ENCODE assay signal across 27 mouse cellular contexts in the genomic region with DNA sequence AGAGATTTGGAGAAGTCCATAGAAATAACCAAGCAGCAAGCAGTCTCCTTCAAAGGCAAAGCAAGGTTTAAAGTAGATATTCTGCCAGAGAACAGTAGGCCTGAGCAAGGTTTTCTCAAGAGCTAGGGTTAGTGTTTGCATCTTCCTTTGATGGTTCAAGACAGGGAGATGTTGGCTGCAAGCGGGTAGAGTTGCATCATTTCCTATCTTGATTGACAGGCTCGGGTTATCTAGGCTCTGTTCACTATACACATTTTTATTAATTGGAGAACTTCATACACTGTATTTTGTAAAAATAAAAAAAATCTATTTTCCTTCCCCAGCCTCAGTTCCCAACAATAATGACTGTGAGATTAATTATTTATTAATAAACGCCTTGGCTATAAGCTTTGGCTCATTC. TPM values are rescaled to one million over a fixed set of nuclear protein-coding genes. Genes with fewer than 3 reads are reported as not detected.
A peak's percentile ranks its signal among the peaks of the same experiment; 100 is the strongest.
DNase-seq lines count a peak whose midpoint lies in the region; ATAC-seq and TF ChIP-seq lines count a peak whose summit lies in the region.
"Had no signal": no experiment of that assay in that cellular context is flagged by ENCODE, and none has a peak within 500 bp of the region (broad histone marks: within the 10 kb centered on the region; RNA-seq: fewer than 3 reads in every experiment).

No protein-coding gene starts in this region.

- TF ChIP-seq CTCF in ES-Bruce4 (IDR thresholded peaks at IDR 0.05; ENCODE audit: low read depth, low read length) = no peak
- no peak for TF ChIP-seq CTCF in thymus, adult 2 months (IDR thresholded peaks at IDR 0.05; ENCODE audit: borderline replicate concordance, control insufficient read depth, extremely low read depth, insufficient read depth, low read length, poor library complexity)

- no peak overlapping the region for H3K4me3 ChIP-seq in hindbrain, embryonic 14.5 days (replicated peaks; ENCODE audit: low read length)
- H3K4me3 ChIP-seq in hindbrain, embryonic 13.5 days = no peak overlapping the region
- H3K4me3 ChIP-seq in ES-Bruce4 (ENCODE audit: low read depth, low read length) = no peak overlapping the region
- no peak overlapping the region for H3K4me3 ChIP-seq in neural tube, embryonic 15.5 days (replicated peaks)
- no peak overlapping the region for H3K4me3 ChIP-seq in thymus, adult 2 months (ENCODE audit: control insufficient read depth, insufficient read depth, low read length)
- H3K4me3 ChIP-seq: embryonic facial prominence, embryonic 13.5 days; embryonic facial prominence, embryonic 15.5 days; erythroblast, embryonic 14.5 days; forebrain, embryonic 10.5 days had no signal

- no peak for ATAC-seq in hindbrain, embryonic 14.5 days (ENCODE audit: low FRiP score)
- no peak for ATAC-seq in hindbrain, embryonic 13.5 days (ENCODE audit: low FRiP score)
- ATAC-seq in neural tube, embryonic 15.5 days (ENCODE audit: low FRiP score) = no peak; the same call in 1 of the 2 replicates
- ATAC-seq: activated CD4-positive, CD25-positive, alpha-beta regulatory T cell, adult 4 months; CD4-positive, CD25-positive, alpha-beta regulatory T cell, adult 4 months; forebrain, embryonic 14.5 days; forebrain, embryonic 16.5 days; Patski had no signal

- TF ChIP-seq POLR2A in ES-Bruce4 (IDR thresholded peaks at IDR 0.05; ENCODE audit: insufficient read depth, low read length) = no peak
- no peak for TF ChIP-seq POLR2A in thymus, adult 2 months (IDR thresholded peaks at IDR 0.05; ENCODE audit: control insufficient read depth, extremely low read depth, insufficient read depth, low read length, poor library complexity)

- H3K4me2 ChIP-seq in hindbrain, embryonic 14.5 days (replicated peaks) = 0 out of 2 replicates have a peak overlapping the region, but pooled peaks have one; percentile 13
- no peak overlapping the region for H3K4me2 ChIP-seq in hindbrain, embryonic 13.5 days
- H3K4me2 ChIP-seq in neural tube, embryonic 15.5 days = peak overlapping the region; percentile 36
- H3K4me2 ChIP-seq: embryonic facial prominence, embryonic 13.5 days; embryonic facial prominence, embryonic 15.5 days had no signal

- no peaks in the 10 kb centered on the region for H3K4me1 ChIP-seq in hindbrain, embryonic 14.5 days (replicated peaks; ENCODE audit: control insufficient read depth, insufficient read depth, low read length)
- H3K4me1 ChIP-seq in hindbrain, embryonic 13.5 days (replicated peaks) = no peaks in the 10 kb centered on the region
- peaks cover 3% of the 10 kb centered on the region for H3K4me1 ChIP-seq in ES-Bruce4 (ENCODE audit: control insufficient read depth, insufficient read depth, low read length)
- H3K4me1 ChIP-seq in neural tube, embryonic 15.5 days = no peaks in the 10 kb centered on the region
- H3K4me1 ChIP-seq in thymus, adult 2 months (replicated peaks; ENCODE audit: control insufficient read depth, insufficient read depth, low read length) = no peaks in the 10 kb centered on the region
- H3K4me1 ChIP-seq: embryonic facial prominence, embryonic 13.5 days; embryonic facial prominence, embryonic 15.5 days; forebrain, embryonic 10.5 days had no signal

- WGBS in hindbrain, embryonic 14.5 days = 83% methylated on average over 3 of the region's 3 CpGs
- 91% methylated on average over 3 of the region's 3 CpGs for WGBS in hindbrain, embryonic 13.5 days
- WGBS in neural tube, embryonic 15.5 days = 79% methylated on average over 3 of the region's 3 CpGs
- WGBS in thymus, adult 2 months = 90% methylated on average over 3 of the region's 3 CpGs

- DNase-seq in hindbrain, embryonic 14.5 days (ENCODE audit: low spot score) = no peak
- peak; percentile 36 for DNase-seq in 416B (ENCODE audit: low read depth)
- DNase-seq in thymus, adult 2 months = no peak
- DNase-seq in ovary, postnatal 36 days (ENCODE audit: low spot score) = no peak
- DNase-seq: adrenal gland, adult 8-10 months; adrenal gland, postnatal 14 days; adrenal gland, postnatal 36 days; B cell, adult 2 months; cerebellum, adult 11-12 months; cerebellum, adult 2 months; cerebellum, adult 9-10 months; cerebellum, postnatal 10 days; cerebellum, postnatal 25 days; embryo, embryonic 11 days had no signal

- TF ChIP-seq EP300 in ES-Bruce4 (IDR thresholded peaks at IDR 0.05; ENCODE audit: insufficient read depth, low read depth, low read length) = no peak

- H3K9me3 ChIP-seq in hindbrain, embryonic 14.5 days (ENCODE audit: control insufficient read depth, low read length) = no peaks in the 10 kb centered on the region
- H3K9me3 ChIP-seq in hindbrain, embryonic 13.5 days = no peaks in the 10 kb centered on the region
- H3K9me3 ChIP-seq in ES-Bruce4 (replicated peaks; ENCODE audit: control insufficient read depth, insufficient read depth, low read length, poor library complexity, severe bottlenecking) = no peaks in the 10 kb centered on the region
- no peaks in the 10 kb centered on the region for H3K9me3 ChIP-seq in neural tube, embryonic 15.5 days (replicated peaks)
- H3K9me3 ChIP-seq: embryonic facial prominence, embryonic 13.5 days; embryonic facial prominence, embryonic 15.5 days; forebrain, embryonic 10.5 days had no signal

- no peaks in the 10 kb centered on the region for H3K36me3 ChIP-seq in hindbrain, embryonic 14.5 days (replicated peaks; ENCODE audit: control insufficient read depth, insufficient read depth)
- no peaks in the 10 kb centered on the region for H3K36me3 ChIP-seq in hindbrain, embryonic 13.5 days
- no peaks in the 10 kb centered on the region for H3K36me3 ChIP-seq in ES-Bruce4 (ENCODE audit: control insufficient read depth, insufficient read depth, low read length, poor library complexity, severe bottlenecking)
- no peaks in the 10 kb centered on the region for H3K36me3 ChIP-seq in neural tube, embryonic 15.5 days
- H3K36me3 ChIP-seq in thymus, adult 2 months (ENCODE audit: control insufficient read depth, insufficient read depth, low read length) = no peaks in the 10 kb centered on the region
- H3K36me3 ChIP-seq: embryonic facial prominence, embryonic 13.5 days; embryonic facial prominence, embryonic 15.5 days; forebrain, embryonic 10.5 days had no signal

- no peaks in the 10 kb centered on the region for H3K27me3 ChIP-seq in hindbrain, embryonic 14.5 days (ENCODE audit: control insufficient read depth, insufficient read depth, low read length)
- no peaks in the 10 kb centered on the region for H3K27me3 ChIP-seq in hindbrain, embryonic 13.5 days
- no peaks in the 10 kb centered on the region for H3K27me3 ChIP-seq in ES-Bruce4 (ENCODE audit: control insufficient read depth, insufficient read depth, low read length, poor library complexity, severe bottlenecking)
- H3K27me3 ChIP-seq in neural tube, embryonic 15.5 days (replicated peaks) = no peaks in the 10 kb centered on the region
- H3K27me3 ChIP-seq in thymus, adult 2 months (ENCODE audit: control insufficient read depth, insufficient read depth, low read length) = no peaks in the 10 kb centered on the region
- H3K27me3 ChIP-seq: CH12.LX; embryonic facial prominence, embryonic 13.5 days; embryonic facial prominence, embryonic 15.5 days; Patski had no signal

- no peak overlapping the region for H3K27ac ChIP-seq in hindbrain, embryonic 14.5 days
- H3K27ac ChIP-seq in hindbrain, embryonic 13.5 days = no peak overlapping the region
- H3K27ac ChIP-seq in ES-Bruce4 (ENCODE audit: insufficient read depth, low read length) = no peak overlapping the region
- no peak overlapping the region for H3K27ac ChIP-seq in neural tube, embryonic 15.5 days (replicated peaks)
- H3K27ac ChIP-seq in thymus, adult 2 months (ENCODE audit: control insufficient read depth, insufficient read depth, low read length) = no peak overlapping the region
- H3K27ac ChIP-seq: embryonic facial prominence, embryonic 13.5 days; embryonic facial prominence, embryonic 15.5 days; forebrain, embryonic 10.5 days had no signal

- H3K9ac ChIP-seq in hindbrain, embryonic 14.5 days = no peak overlapping the region
- H3K9ac ChIP-seq in hindbrain, embryonic 13.5 days = no peak overlapping the region
- peak overlapping the region; percentile 19; the same call in 1 of the 2 replicates for H3K9ac ChIP-seq in ES-Bruce4 (ENCODE audit: low read depth, poor library complexity, severe bottlenecking)
- no peak overlapping the region for H3K9ac ChIP-seq in neural tube, embryonic 15.5 days (replicated peaks)
- H3K9ac ChIP-seq: embryonic facial prominence, embryonic 13.5 days; embryonic facial prominence, embryonic 15.5 days had no signal

RNA-seq across cellular contexts. Expression of a gene that starts 51.4 kb away (rescaled TPM):
- polyA plus RNA-seq in hindbrain, embryonic 14.5 days (2014; fragmentation: Nextera tagmentation; extraction: Ambion mirVana) = 172 and 197 TPM in 2 replicates
- 168 and 172 TPM in 2 replicates for polyA plus RNA-seq in hindbrain, embryonic 13.5 days (2015; fragmentation: Nextera tagmentation; extraction: Ambion mirVana)
- 221 and 234 TPM in 2 replicates for polyA plus RNA-seq in ES-Bruce4 (2011; ENCODE audit: insufficient read depth, insufficient read length, low read depth, missing spikeins)
- 168 and 176 TPM in 2 replicates for polyA plus RNA-seq in neural tube, embryonic 15.5 days (2015; fragmentation: Nextera tagmentation; extraction: Ambion mirVana)
- polyA plus RNA-seq in thymus, adult 2 months (2012; rRNA removed) = 10.1 and 13.1 TPM in 2 replicates

Comparison
In these comparisons a context has a peak if more than half of its experiments do, and no peak if none do; other contexts are left out.
1. RNA of a gene that starts 51.4 kb away (polyA plus RNA-seq): 221 to 234 TPM in ES-Bruce4, 168 to 172 TPM in hindbrain, embryonic 13.5 days, 172 to 197 TPM in hindbrain, embryonic 14.5 days and 168 to 176 TPM in neural tube, embryonic 15.5 days; 10.1 to 13.1 TPM in thymus, adult 2 months; every median in the first group is over 10 times any median in the second.